ENCODE assay signal across 23 mouse cellular contexts in genomic region chr19:57877343-57877742, GRCm38 (mm10).
A peak's percentile ranks its signal among the peaks of the same experiment; 100 is the strongest.
DNase-seq lines count a peak whose midpoint lies in the region; ATAC-seq and TF ChIP-seq lines count a peak whose summit lies in the region.
"Had no signal": no experiment of that assay in that cellular context is flagged by ENCODE, and none has a peak within 500 bp of the region (broad histone marks: within the 10 kb centered on the region; RNA-seq: fewer than 3 reads in every experiment).

No protein-coding gene starts in this region.

- no peak overlapping the region for H3K4me3 ChIP-seq in intestine, embryonic 14.5 days (ENCODE audit: low read depth, low read length)
- no peak overlapping the region for H3K4me3 ChIP-seq in intestine, postnatal 0 days (ENCODE audit: low read depth, low read length)
- H3K4me3 ChIP-seq in kidney, postnatal 0 days (replicated peaks; ENCODE audit: low read depth, low read length), result no peak overlapping the region
- H3K4me3 ChIP-seq in kidney, embryonic 14.5 days (ENCODE audit: low read length), result no peak overlapping the region
- no peak overlapping the region for H3K4me3 ChIP-seq in liver, postnatal 0 days (ENCODE audit: low read depth, low read length)
- H3K4me3 ChIP-seq in liver, embryonic 11.5 days (ENCODE audit: low read depth, low read length), result no peak overlapping the region
- no peak overlapping the region for H3K4me3 ChIP-seq in ES-E14 (ENCODE audit: insufficient read depth in 1 of 2, low read depth in 1 of 2, low read length in 2 of 2, poor library complexity in 1 of 2, severe bottlenecking in 1 of 2)
- H3K4me3 ChIP-seq: embryonic facial prominence, embryonic 10.5 days; embryonic facial prominence, embryonic 12.5 days; forebrain, embryonic 13.5 days; forebrain, embryonic 15.5 days had no signal

- H3K27me3 ChIP-seq in intestine, embryonic 14.5 days (replicated peaks; ENCODE audit: control insufficient read depth, insufficient read depth, low read length), result no peaks in the 10 kb centered on the region
- no peaks in the 10 kb centered on the region for H3K27me3 ChIP-seq in intestine, postnatal 0 days (replicated peaks; ENCODE audit: control insufficient read depth, insufficient read depth, low read length)
- no peaks in the 10 kb centered on the region for H3K27me3 ChIP-seq in kidney, postnatal 0 days (ENCODE audit: insufficient read depth, low read length)
- no peaks in the 10 kb centered on the region for H3K27me3 ChIP-seq in kidney, embryonic 14.5 days (ENCODE audit: control insufficient read depth, insufficient read depth, low read length)
- no peaks in the 10 kb centered on the region for H3K27me3 ChIP-seq in liver, postnatal 0 days (ENCODE audit: insufficient read depth, low read length)
- H3K27me3 ChIP-seq in liver, embryonic 11.5 days (replicated peaks; ENCODE audit: control insufficient read depth, insufficient read depth, low read length), result no peaks in the 10 kb centered on the region
- H3K27me3 ChIP-seq: embryonic facial prominence, embryonic 12.5 days; forebrain, embryonic 13.5 days; forebrain, embryonic 15.5 days; Patski had no signal

- peak; percentile 6 for DNase-seq in intestine, embryonic 14.5 days (ENCODE audit: low spot score)
- DNase-seq in kidney, postnatal 0 days (ENCODE audit: low spot score), result no peak
- peak; percentile 55 for DNase-seq in liver, postnatal 0 days
- DNase-seq in liver, embryonic 11.5 days (ENCODE audit: low spot score), result no peak
- DNase-seq in ES-E14 (ENCODE audit: low read depth, low spot score), result no peak
- no peak for DNase-seq in lung, postnatal 36 days
- DNase-seq: adrenal gland, adult 8-10 months; adrenal gland, postnatal 14 days; adrenal gland, postnatal 36 days; cerebellum, adult 11-12 months; cerebellum, adult 2 months; cerebellum, adult 9-10 months; cerebellum, postnatal 10 days; cerebellum, postnatal 25 days had no signal

- no peak for TF ChIP-seq EP300 in liver, postnatal 0 days (IDR thresholded peaks at IDR 0.05; ENCODE audit: low read depth)

- H3K36me3 ChIP-seq in intestine, embryonic 14.5 days (ENCODE audit: control insufficient read depth, insufficient read depth, low read length), result no peaks in the 10 kb centered on the region
- H3K36me3 ChIP-seq in intestine, postnatal 0 days (ENCODE audit: control insufficient read depth, insufficient read depth), result no peaks in the 10 kb centered on the region
- no peaks in the 10 kb centered on the region for H3K36me3 ChIP-seq in kidney, postnatal 0 days (ENCODE audit: insufficient read depth, low read length)
- no peaks in the 10 kb centered on the region for H3K36me3 ChIP-seq in kidney, embryonic 14.5 days (ENCODE audit: control insufficient read depth, insufficient read depth, low read length)
- no peaks in the 10 kb centered on the region for H3K36me3 ChIP-seq in liver, postnatal 0 days (replicated peaks; ENCODE audit: insufficient read depth, low read length)
- H3K36me3 ChIP-seq in liver, embryonic 11.5 days (ENCODE audit: control insufficient read depth, insufficient read depth, low read length), result no peaks in the 10 kb centered on the region; the same call in 1 of the 2 replicates
- H3K36me3 ChIP-seq in ES-E14 (ENCODE audit: control insufficient read depth, insufficient read depth, low read length, poor library complexity, severe bottlenecking), result no peaks in the 10 kb centered on the region
- H3K36me3 ChIP-seq: embryonic facial prominence, embryonic 10.5 days; embryonic facial prominence, embryonic 12.5 days; forebrain, embryonic 15.5 days; G1E had no signal

- H3K4me1 ChIP-seq in intestine, embryonic 14.5 days (replicated peaks; ENCODE audit: control insufficient read depth, insufficient read depth, low read length), result 0 out of 2 replicates have a peak, but pooled peaks cover 6% of the 10 kb centered on the region
- H3K4me1 ChIP-seq in intestine, postnatal 0 days (replicated peaks; ENCODE audit: control insufficient read depth, insufficient read depth, low read length), result no peaks in the 10 kb centered on the region
- no peaks in the 10 kb centered on the region for H3K4me1 ChIP-seq in kidney, postnatal 0 days (replicated peaks; ENCODE audit: insufficient read depth, low read length)
- H3K4me1 ChIP-seq in kidney, embryonic 14.5 days (ENCODE audit: control insufficient read depth, insufficient read depth, low read length), result 0 out of 2 replicates have a peak, but pooled peaks cover 6% of the 10 kb centered on the region
- no peaks in the 10 kb centered on the region for H3K4me1 ChIP-seq in liver, postnatal 0 days (ENCODE audit: insufficient read depth)
- no peaks in the 10 kb centered on the region for H3K4me1 ChIP-seq in liver, embryonic 11.5 days (replicated peaks; ENCODE audit: control insufficient read depth, insufficient read depth, low read length)
- H3K4me1 ChIP-seq in ES-E14 (ENCODE audit: control insufficient read depth in 2 of 2, insufficient read depth in 2 of 2, low read length in 2 of 2, poor library complexity in 1 of 2), result no peaks in the 10 kb centered on the region
- H3K4me1 ChIP-seq: embryonic facial prominence, embryonic 10.5 days; embryonic facial prominence, embryonic 12.5 days; forebrain, embryonic 15.5 days had no signal

- WGBS in intestine, embryonic 14.5 days, result 95% methylated on average over 4 of the region's 4 CpGs
- 93% methylated on average over 4 of the region's 4 CpGs for whole genome bisulfite sequencing in intestine, postnatal 0 days
- WGBS in kidney, postnatal 0 days, result 98% methylated on average over 4 of the region's 4 CpGs
- 94% methylated on average over 4 of the region's 4 CpGs for WGBS in kidney, embryonic 14.5 days
- 87% methylated on average over 4 of the region's 4 CpGs for WGBS in liver, postnatal 0 days (ENCODE audit: insufficient replicate concordance)
- 95% methylated on average over 4 of the region's 4 CpGs for WGBS in liver, embryonic 11.5 days

- no peak for ATAC-seq in intestine, embryonic 14.5 days (replicated peaks; ENCODE audit: low FRiP score, low TSS enrichment, low read depth)
- no peak for ATAC-seq in intestine, postnatal 0 days
- 0 out of 2 replicates have a peak, but pooled peaks have one; percentile 25 for ATAC-seq in kidney, postnatal 0 days (replicated peaks; ENCODE audit: low FRiP score, low read depth)
- no peak for ATAC-seq in kidney, embryonic 14.5 days (ENCODE audit: low FRiP score, low TSS enrichment)
- ATAC-seq in liver, postnatal 0 days, result peak; percentile 77
- ATAC-seq in liver, embryonic 11.5 days (replicated peaks; ENCODE audit: low FRiP score), result no peak
- ATAC-seq: activated CD4-positive, CD25-positive, alpha-beta regulatory T cell, adult 4 months; forebrain, embryonic 13.5 days; forebrain, embryonic 15.5 days; Patski had no signal

- no peak overlapping the region for H3K9ac ChIP-seq in intestine, embryonic 14.5 days (ENCODE audit: low read length)
- H3K9ac ChIP-seq in intestine, postnatal 0 days (ENCODE audit: low read depth, low read length), result no peak overlapping the region
- no peak overlapping the region for H3K9ac ChIP-seq in kidney, postnatal 0 days (ENCODE audit: low read depth, low read length)
- no peak overlapping the region for H3K9ac ChIP-seq in kidney, embryonic 14.5 days (ENCODE audit: low read depth, low read length)
- H3K9ac ChIP-seq in liver, postnatal 0 days (replicated peaks), result no peak overlapping the region
- H3K9ac ChIP-seq in liver, embryonic 11.5 days (ENCODE audit: low read depth, low read length), result no peak overlapping the region
- no peak overlapping the region for H3K9ac ChIP-seq in ES-E14 (ENCODE audit: insufficient read depth, low read depth, low read length, poor library complexity, severe bottlenecking)
- H3K9ac ChIP-seq: embryonic facial prominence, embryonic 12.5 days; forebrain, embryonic 13.5 days; forebrain, embryonic 15.5 days had no signal

- no peaks in the 10 kb centered on the region for H3K9me3 ChIP-seq in intestine, embryonic 14.5 days (ENCODE audit: control insufficient read depth, low read length)
- H3K9me3 ChIP-seq in intestine, postnatal 0 days (ENCODE audit: control insufficient read depth), result no peaks in the 10 kb centered on the region
- H3K9me3 ChIP-seq in kidney, postnatal 0 days (replicated peaks; ENCODE audit: low read length), result no peaks in the 10 kb centered on the region
- H3K9me3 ChIP-seq in kidney, embryonic 14.5 days (ENCODE audit: control insufficient read depth, low read length), result no peaks in the 10 kb centered on the region
- no peaks in the 10 kb centered on the region for H3K9me3 ChIP-seq in liver, postnatal 0 days (ENCODE audit: low read length)
- H3K9me3 ChIP-seq in liver, embryonic 11.5 days (ENCODE audit: control insufficient read depth, low read length), result no peaks in the 10 kb centered on the region
- no peaks in the 10 kb centered on the region for H3K9me3 ChIP-seq in ES-E14 (ENCODE audit: control insufficient read depth, insufficient read depth, low read depth, low read length)
- H3K9me3 ChIP-seq: embryonic facial prominence, embryonic 10.5 days; embryonic facial prominence, embryonic 12.5 days; forebrain, embryonic 13.5 days; forebrain, embryonic 15.5 days had no signal

- no peak overlapping the region for H3K27ac ChIP-seq in intestine, embryonic 14.5 days (ENCODE audit: low read depth)
- no peak overlapping the region for H3K27ac ChIP-seq in intestine, postnatal 0 days (ENCODE audit: low read depth, low read length)
- no peak overlapping the region for H3K27ac ChIP-seq in kidney, postnatal 0 days
- no peak overlapping the region for H3K27ac ChIP-seq in kidney, embryonic 14.5 days (ENCODE audit: low read depth, low read length)
- no peak overlapping the region for H3K27ac ChIP-seq in liver, postnatal 0 days (ENCODE audit: low read depth)
- no peak overlapping the region for H3K27ac ChIP-seq in liver, embryonic 11.5 days (ENCODE audit: low read depth, low read length)
- 0 out of 2 replicates have a peak overlapping the region, but pooled peaks have one; percentile 18 for H3K27ac ChIP-seq in ES-E14 (ENCODE audit: insufficient read depth, low read depth, low read length, poor library complexity, severe bottlenecking)
- H3K27ac ChIP-seq: embryonic facial prominence, embryonic 10.5 days; embryonic facial prominence, embryonic 12.5 days; forebrain, embryonic 13.5 days; forebrain, embryonic 15.5 days had no signal

- in situ Hi-C loops in ES-E14 (cut with MboI; ENCODE audit: low sequenced_read_pairs in 2 of 2, unreplicated experiment in 2 of 2), result no loop called here

- no peak overlapping the region for H3K4me2 ChIP-seq in intestine, embryonic 14.5 days (ENCODE audit: low read length)
- H3K4me2 ChIP-seq in intestine, postnatal 0 days (replicated peaks; ENCODE audit: low read depth), result no peak overlapping the region
- H3K4me2 ChIP-seq in kidney, postnatal 0 days (ENCODE audit: low read length), result no peak overlapping the region
- no peak overlapping the region for H3K4me2 ChIP-seq in kidney, embryonic 14.5 days (replicated peaks; ENCODE audit: low read depth, low read length)
- no peak overlapping the region for H3K4me2 ChIP-seq in liver, postnatal 0 days (ENCODE audit: low read depth, low read length)
- no peak overlapping the region for H3K4me2 ChIP-seq in liver, embryonic 11.5 days
- H3K4me2 ChIP-seq: embryonic facial prominence, embryonic 12.5 days; forebrain, embryonic 13.5 days; forebrain, embryonic 15.5 days had no signal

- TF ChIP-seq CTCF in intestine, postnatal 0 days (IDR thresholded peaks at IDR 0.05; ENCODE audit: low read depth), result no peak
- TF ChIP-seq CTCF in kidney, postnatal 0 days (IDR thresholded peaks at IDR 0.05; ENCODE audit: low read depth), result no peak
- no peak for TF ChIP-seq CTCF in liver, postnatal 0 days (IDR thresholded peaks at IDR 0.05; ENCODE audit: low read depth)

Comparison
In these comparisons a context has a peak if more than half of its experiments do, and no peak if none do; other contexts are left out.
1. ATAC-seq: peak in kidney, postnatal 0 days (single experiment) and liver, postnatal 0 days (single experiment); none in intestine, embryonic 14.5 days (single experiment), intestine, postnatal 0 days (single experiment), kidney, embryonic 14.5 days (single experiment) and liver, embryonic 11.5 days (single experiment).
2. DNase-seq: peak in intestine, embryonic 14.5 days (single experiment) and liver, postnatal 0 days (single experiment); none in kidney, postnatal 0 days (single experiment), liver, embryonic 11.5 days (single experiment), ES-E14 (single experiment) and lung, postnatal 36 days (single experiment).